Mouse (Mus musculus): ENCODE data around the gene Crtc2.

- no peak for TF ChIP-seq ZNF384 (IDR thresholded peaks at IDR 0.05; ENCODE audit: low read depth, low read length)
- no peak for TF ChIP-seq HCFC1 (IDR thresholded peaks at IDR 0.05; ENCODE audit: borderline replicate concordance, insufficient read depth, low read length)
- no peak for TF ChIP-seq CHD2 (IDR thresholded peaks at IDR 0.05; ENCODE audit: low read depth, low read length)
- no peak for TF ChIP-seq MAFK (IDR thresholded peaks at IDR 0.05; ENCODE audit: insufficient read depth, low read depth, low read length)
- no peak for TF ChIP-seq ZC3H11A (IDR thresholded peaks at IDR 0.05; ENCODE audit: borderline replicate concordance, low read depth, low read length)
These were observed 3.2 kb upstream of the Crtc2 start for GRCm38 (mm10) chr3:90250791-90251190.
